Mouse (Mus musculus) urinary bladder, postnatal 14 days (tissue): ENCODE measurements around the gene Wdr26.
A peak's percentile ranks its signal among the peaks of the same experiment; 100 is the strongest.

Source experiments
- DNase-seq: peaks from one replicate; pipeline ENCODE4 v3.0.0; 2021; ENCODE audit warnings: low spot score

Wdr26 gene

DNA sequence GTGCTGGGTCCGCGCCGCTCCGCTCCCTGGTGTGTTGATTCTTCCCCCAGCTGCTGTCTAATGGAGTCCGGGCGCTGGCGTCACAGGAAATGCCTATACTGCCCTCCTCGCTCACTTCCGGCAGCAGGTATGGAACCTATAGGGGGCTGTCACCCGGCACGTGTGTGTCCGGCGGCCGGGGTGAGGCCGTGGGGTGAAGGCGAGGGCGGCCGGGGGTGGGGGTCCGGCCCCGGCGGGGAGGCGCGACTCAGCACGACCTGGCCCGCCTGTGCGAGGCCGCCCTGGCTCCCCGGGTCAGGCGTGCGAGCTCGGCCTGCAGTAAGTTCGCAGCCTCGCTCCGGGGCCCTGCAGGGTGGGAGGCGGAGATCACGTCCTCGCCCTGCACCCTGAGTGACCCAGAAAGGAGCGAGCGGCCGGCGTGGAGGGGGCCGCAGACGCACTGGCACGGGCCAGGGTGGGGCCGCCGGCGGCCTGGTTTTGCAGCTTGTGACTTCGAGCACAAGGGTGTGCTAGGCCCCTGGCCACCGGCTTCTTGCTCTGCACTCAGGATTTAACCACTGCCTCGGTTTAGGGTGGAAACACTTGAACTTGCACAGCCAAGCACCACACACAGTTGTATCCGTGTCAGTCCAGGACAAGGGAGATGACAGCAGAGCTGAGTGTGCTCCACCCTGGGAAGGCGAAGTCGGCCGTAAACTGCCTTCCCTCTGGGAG lies at the start of gene Wdr26:
Wdr26 (minus strand) TSS at position 82 of the 714 bp plus-strand sequence.
- peak; percentile 80 for DNase-seq

DNA sequence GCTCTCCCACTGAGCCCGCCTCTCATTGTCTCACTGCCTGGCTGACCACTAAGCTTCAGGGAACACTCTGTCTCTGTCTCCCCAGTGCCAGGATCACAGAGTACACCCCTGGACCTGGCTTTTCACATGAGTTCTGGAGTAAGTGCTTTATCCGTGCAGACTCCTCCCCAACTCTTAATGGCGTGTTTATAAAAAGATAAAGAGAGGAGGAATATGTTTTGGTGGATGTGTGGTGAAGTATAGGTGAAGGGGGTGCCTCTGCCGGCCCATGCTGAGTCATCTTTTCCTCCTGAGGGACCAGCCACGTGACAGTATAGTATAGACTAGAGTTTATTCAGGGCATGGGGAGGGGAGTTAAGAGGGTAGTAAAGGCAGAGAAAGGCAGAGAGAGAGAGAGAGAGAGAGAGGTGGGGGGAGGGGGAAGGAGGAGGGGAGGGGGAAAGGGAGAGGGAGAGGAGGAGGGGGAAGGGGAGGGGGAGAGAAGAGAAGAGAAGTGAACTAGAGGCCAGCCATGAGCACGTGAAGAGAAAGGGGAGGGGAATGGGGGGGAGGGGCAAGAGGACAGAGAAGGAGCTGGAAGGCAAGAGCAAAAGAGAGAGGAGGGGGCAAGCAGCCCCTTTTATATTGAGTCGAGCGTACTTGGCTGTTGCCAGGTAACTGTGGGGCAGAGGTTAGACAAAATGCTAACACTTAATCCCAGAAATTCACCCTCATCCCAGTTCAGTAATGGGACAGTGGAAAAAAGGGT lies 49.3 kb upstream of the Wdr26 start:
- DNase-seq, result peak; percentile 20

- no peak for DNase-seq
These were observed 48.6 kb upstream of the Wdr26 start for GRCm38 (mm10) chr1:181260422-181260821.

DNA sequence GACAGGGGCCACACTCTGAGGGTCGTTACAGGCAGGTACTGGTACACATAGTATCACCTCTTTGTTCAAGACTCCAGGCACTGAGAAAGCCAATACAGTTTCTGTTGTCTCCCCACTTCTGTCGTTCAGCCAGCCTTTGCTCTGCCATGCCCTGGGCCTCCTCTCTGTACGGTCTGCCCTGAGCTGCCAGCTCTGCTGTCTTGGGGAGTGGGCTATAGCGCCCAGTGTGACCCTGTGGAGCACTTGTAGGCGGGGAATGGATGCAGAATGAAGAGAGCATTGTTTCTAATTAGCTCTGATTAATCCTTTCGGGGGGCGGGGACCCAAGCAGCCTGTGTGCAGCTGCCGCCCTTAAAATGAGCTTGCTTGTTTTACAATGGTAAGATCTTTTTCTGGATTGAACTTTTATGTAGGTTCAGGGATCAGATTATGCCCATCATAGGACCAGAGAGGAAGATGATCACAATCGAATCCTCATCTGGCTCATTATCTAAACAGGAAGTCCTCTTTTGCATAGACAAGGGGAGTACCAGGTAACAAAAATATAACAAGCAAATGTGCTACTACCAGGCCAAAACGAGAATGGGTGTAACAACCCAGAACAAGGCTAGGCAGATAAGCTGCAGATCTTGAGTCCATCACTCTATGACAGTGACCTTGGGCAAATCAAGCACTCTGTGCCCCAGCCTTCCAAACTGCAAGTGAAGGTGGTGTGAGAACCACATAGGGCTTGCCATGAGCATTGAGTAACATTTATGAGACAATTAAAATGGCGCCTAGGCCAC lies 48.0 kb upstream of the Wdr26 start:
- DNase-seq, result no peak

- no peak for DNase-seq
These were observed 47.3 kb upstream of the Wdr26 start for GRCm38 (mm10) chr1:181259056-181259455.

DNA sequence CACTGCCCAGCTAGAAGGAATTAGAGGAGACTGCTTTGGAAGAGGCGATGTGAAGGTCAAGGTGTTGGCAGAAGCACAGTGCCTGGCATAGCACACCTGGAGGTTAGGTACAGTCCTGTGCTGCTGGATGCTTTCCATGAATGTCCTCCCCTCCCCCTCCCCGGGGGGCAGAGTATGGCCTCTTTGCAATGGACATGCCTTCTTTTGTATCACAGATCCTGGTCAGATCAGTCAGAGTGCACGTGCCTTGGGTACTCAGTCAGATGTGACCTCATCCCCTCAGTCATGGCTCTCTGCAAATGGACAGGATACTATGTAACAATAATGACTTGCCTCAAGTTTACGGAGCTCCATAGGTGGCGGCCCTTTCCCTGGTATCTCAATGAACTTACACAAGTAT lies 46.8 kb upstream of the Wdr26 start:
- DNase-seq, result no peak

DNA sequence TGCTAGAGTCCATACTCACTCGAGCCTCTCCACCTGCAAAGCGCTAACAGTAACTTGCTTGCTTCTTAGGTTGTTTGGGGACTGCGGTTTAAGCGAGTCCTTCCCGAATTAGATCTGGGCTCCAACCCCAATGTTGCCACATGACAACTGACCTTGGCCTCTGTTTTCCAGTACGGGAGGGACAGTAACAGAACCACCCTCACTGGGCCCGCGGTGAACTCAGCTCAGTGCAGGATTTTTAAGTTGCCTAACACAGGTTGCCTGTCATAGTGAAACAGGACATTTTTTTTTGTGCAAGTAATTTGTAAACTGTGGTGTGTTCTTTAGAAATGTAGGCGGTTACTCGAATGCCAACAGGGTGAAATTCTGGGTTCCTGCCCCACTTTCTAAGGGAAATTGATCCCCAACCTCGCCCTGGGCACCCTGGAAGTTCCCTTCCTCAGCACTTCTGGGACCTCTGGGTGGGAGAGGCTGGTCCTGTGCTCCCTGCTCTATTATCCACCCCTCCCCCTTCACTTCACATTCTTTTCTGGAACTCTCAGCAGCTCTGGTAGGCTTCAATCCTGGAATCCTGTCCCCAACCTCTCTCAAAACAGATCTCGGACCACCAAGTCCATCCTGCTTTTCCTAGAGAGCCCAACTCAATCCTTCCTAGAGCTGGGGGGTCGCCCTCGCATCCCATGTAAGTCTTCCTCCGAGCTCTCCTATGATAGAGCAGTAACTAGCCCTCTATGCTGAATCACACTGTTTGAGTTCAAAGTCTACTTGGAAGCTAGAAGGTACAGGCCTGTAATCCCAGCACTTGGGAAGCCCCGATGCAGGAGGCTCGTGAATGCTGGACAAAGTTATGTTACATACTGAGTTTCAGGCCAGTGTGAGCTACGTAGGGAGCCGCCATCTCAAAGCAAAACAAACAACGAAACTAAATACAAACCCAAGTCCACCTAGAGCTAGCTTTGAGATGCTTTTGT lies 46.1 kb upstream of the Wdr26 start:
- no peak for DNase-seq

DNA sequence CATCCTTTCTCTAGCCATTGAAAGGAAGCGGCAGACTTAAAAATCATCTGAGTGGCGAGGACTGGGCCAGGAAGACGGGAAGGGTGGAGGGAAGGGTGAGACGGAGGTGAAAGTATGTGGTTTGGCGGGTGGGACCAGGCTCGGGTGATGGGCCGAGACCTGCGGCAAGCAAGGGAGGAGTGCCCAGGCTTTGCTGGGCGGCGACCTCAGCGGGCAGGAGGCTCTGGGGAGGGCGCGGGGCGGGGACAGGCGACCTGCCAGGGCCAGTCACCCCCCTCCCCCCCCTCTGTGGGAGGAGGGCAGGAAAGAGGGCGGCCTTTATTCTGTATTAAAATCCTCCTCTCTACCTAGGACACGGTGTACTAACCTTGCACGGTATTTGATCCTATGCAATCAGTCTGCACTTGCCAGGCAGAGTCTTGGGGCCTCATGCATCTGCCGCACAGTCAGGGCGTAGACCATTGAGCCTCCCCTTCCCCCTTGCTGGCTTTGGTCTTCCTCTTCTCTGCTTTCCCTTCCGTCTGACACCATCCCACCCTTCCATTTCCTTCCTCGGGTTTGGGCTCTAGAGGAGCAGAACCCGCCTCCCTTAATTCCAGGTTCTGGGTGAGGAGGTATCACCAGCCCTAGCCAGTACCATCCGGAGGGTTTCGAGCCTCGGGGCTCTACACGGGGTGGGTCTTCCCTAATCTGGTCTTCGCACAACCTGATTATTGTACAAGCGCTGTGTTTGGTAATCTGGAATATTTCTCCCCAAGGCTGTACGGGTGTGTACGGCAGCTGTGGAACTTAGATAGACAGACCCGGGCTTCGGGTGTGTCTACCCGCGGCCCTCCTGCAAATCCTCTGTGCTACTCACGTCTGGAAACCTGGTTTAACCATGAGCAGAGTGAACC lies 45.1 kb upstream of the Wdr26 start:
- peak; percentile 92 for DNase-seq

GRCm38 (mm10) chr1:181255891-181256688 lies 44.3 kb upstream of the Wdr26 start:
- DNase-seq, result peak; percentile 63

DNA sequence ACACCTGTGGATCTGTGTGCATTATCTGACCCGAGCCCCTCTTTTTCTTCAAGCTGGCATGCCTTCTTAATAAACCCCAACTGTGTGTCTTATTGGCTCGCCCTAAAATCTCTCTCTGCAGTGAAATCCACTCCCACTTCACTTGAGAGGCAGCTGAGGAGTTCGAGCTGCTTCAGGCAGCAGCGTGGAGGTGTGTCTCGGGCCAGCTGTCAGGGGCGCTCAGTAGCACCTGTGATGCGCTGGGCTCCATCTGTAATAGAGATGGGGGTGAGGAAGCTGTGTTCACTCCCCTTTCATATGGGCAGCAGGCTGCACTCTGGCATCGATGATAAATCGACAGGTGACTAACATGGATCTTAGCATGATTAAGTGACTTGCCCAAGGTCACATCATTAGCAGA lies 43.6 kb upstream of the Wdr26 start:
- DNase-seq, result no peak

- DNase-seq, result no peak
These were observed 39.8 kb upstream of the Wdr26 start for GRCm38 (mm10) chr1:181251624-181252023.

- DNase-seq, result no peak
These were observed 39.2 kb upstream of the Wdr26 start for GRCm38 (mm10) chr1:181250961-181251360.

DNA sequence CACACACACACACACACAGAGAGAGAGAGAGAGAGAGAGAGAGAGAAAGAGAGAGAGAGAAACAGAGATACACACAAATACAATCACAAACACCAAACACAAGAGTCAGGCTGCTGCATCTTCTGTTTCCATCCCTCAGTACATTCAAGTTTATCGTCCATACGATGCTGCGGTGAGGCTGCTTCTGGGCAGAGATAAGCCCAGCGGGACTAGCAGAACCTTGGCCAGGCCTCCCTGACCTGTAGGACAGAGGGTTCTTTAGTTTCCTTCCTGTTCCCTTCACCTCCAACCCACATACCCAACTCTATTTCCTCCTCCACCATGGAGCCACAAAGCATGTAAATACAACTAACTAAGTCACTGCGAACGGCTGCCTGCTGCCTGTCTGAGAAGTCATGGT lies 37.7 kb upstream of the Wdr26 start:
- no peak for DNase-seq

- DNase-seq, result peak; percentile 25
These were observed 35.4 kb upstream of the Wdr26 start for GRCm38 (mm10) chr1:181247175-181247574.

- DNase-seq, result peak; percentile 44
These were observed 34.8 kb upstream of the Wdr26 start for GRCm38 (mm10) chr1:181246487-181247138.

DNA sequence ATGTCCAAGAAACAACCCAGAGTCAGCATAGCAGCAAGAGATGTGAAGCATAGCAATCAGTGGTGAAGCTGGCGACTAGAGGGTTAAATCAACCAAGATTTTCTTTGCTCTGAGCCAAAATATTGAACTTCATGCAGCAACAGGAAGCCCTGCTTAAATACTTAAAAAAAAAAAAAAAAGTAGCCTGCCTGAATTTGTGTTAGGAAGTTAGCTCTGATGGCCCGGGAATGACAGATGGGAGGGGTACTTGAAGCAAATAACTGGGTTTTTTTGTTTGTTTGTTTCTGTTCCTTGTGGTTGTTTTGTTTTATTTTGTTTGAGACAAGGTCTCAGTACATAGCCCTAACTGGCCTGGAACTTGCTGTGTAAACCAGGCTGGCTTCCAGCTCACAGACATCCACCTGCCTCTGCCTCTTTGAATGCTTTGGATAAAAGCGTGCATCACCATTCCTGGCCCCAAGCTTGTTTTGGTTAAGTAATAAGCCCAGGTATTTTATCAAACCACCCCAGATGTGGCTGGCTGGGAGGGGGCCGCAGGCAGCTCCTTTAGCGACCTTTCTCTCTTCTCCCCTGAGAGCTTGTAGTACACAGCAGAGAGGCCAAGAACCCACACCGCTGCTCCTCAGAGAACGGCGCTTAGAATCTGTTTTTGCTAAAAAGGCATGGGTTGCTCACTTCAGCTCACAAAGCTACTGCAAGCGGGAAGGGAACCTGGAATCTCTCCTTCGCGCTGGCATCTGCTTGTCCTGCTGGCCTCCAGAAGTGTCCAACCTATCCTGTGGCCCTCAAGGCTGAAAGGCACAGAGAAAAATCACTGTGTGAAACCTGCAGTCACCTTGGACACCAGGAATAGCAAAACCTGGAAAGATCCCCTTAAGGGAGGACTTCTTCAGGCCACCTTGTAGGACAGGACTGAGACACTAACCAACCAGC lies 34.0 kb upstream of the Wdr26 start:
- DNase-seq, result no peak

- no peak for DNase-seq
These were observed 33.3 kb upstream of the Wdr26 start for GRCm38 (mm10) chr1:181245067-181245466.

- DNase-seq, result no peak
These were observed 29.4 kb upstream of the Wdr26 start for GRCm38 (mm10) chr1:181241185-181241584.
